Mouse (Mus musculus): ENCODE results near the gene Pmf1. TPM values are rescaled to one million over a fixed set of nuclear protein-coding genes. Genes with fewer than 3 reads are reported as not detected.

Pmf1 gene
- total and polyA plus RNA-seq, 2 experiments from 2014 or later = 25.4 to 25.6 TPM

- H3K27ac ChIP-seq (ENCODE audit: low read depth, low read length) = 0 out of 2 replicates have a peak overlapping the region, but pooled peaks have one; percentile 32
- no peaks in the 10 kb centered on the region for H3K27me3 ChIP-seq (ENCODE audit: insufficient read depth, low read length)
- peak overlapping the region; percentile 15; the same call in 1 of the 2 replicates for H3K4me2 ChIP-seq (ENCODE audit: low read depth, low read length, poor library complexity, severe bottlenecking)
- ATAC-seq (ENCODE audit: low FRiP score) (peak; percentile 47; the same call in 1 of the 2 replicates), DNase-seq (ENCODE audit: low spot score) (peak; percentile 59)
- TF ChIP-seq CTCF (IDR thresholded peaks at IDR 0.05) = no peak
- no peak overlapping the region for H3K4me3 ChIP-seq (ENCODE audit: low read depth, low read length)
- peaks cover 65% of the 10 kb centered on the region for H3K36me3 ChIP-seq (ENCODE audit: insufficient read depth, low read length)
- H3K4me1 ChIP-seq (ENCODE audit: insufficient read depth, low read length) = no peaks in the 10 kb centered on the region
- WGBS = 6% methylated on average over 21 of the region's 21 CpGs
- H3K9ac ChIP-seq (replicated peaks; ENCODE audit: low read length, poor library complexity, severe bottlenecking) = no peak overlapping the region
- no peaks in the 10 kb centered on the region for H3K9me3 ChIP-seq (ENCODE audit: low read length)
Measured at GRCm38 (mm10) chr3:88449395-88450023, 39.4 kb upstream of the Pmf1 start.

GRCm38 (mm10) chr3:88448443-88448842 lies 38.3 kb upstream of the Pmf1 start:
- H3K9me3 ChIP-seq (ENCODE audit: low read length) = no peaks in the 10 kb centered on the region
- WGBS = 94% methylated on average over 8 of the region's 8 CpGs
- no peak overlapping the region for H3K27ac ChIP-seq (ENCODE audit: low read depth, low read length)
- no peak overlapping the region for H3K4me2 ChIP-seq (ENCODE audit: low read depth, low read length, poor library complexity, severe bottlenecking)
- peaks cover 64% of the 10 kb centered on the region for H3K36me3 ChIP-seq (ENCODE audit: insufficient read depth, low read length)
- H3K4me3 ChIP-seq (ENCODE audit: low read depth, low read length) = no peak overlapping the region
- H3K9ac ChIP-seq (replicated peaks; ENCODE audit: low read length, poor library complexity, severe bottlenecking) = no peak overlapping the region
- H3K27me3 ChIP-seq (ENCODE audit: insufficient read depth, low read length) = no peaks in the 10 kb centered on the region
- no peak for TF ChIP-seq CTCF (IDR thresholded peaks at IDR 0.05)
- no peak for ATAC-seq (ENCODE audit: low FRiP score)
- H3K4me1 ChIP-seq (ENCODE audit: insufficient read depth, low read length) = no peaks in the 10 kb centered on the region
- DNase-seq (ENCODE audit: low spot score) = no peak

GRCm38 (mm10) chr3:88447676-88448183 lies 37.6 kb upstream of the Pmf1 start:
- no peak for TF ChIP-seq CTCF (IDR thresholded peaks at IDR 0.05)
- DNase-seq (ENCODE audit: low spot score) (no peak), ATAC-seq (ENCODE audit: low FRiP score) (no peak)
- H3K36me3 ChIP-seq (ENCODE audit: insufficient read depth, low read length) = peaks cover 61% of the 10 kb centered on the region
- WGBS = 66% methylated on average over 8 of the region's 8 CpGs
- no peak overlapping the region for H3K4me2 ChIP-seq (ENCODE audit: low read depth, low read length, poor library complexity, severe bottlenecking)
- no peaks in the 10 kb centered on the region for H3K4me1 ChIP-seq (ENCODE audit: insufficient read depth, low read length)
- H3K9me3 ChIP-seq (ENCODE audit: low read length) = no peaks in the 10 kb centered on the region
- H3K4me3 ChIP-seq (ENCODE audit: low read depth, low read length) = no peak overlapping the region
- no peak overlapping the region for H3K9ac ChIP-seq (replicated peaks; ENCODE audit: low read length, poor library complexity, severe bottlenecking)
- no peaks in the 10 kb centered on the region for H3K27me3 ChIP-seq (ENCODE audit: insufficient read depth, low read length)
- H3K27ac ChIP-seq (ENCODE audit: low read depth, low read length) = no peak overlapping the region

- Histone ChIP-seq H3K4me3 (ENCODE audit: low read depth, low read length) (no peak overlapping the region), H3K9ac (replicated peaks; ENCODE audit: low read length, poor library complexity, severe bottlenecking) (no peak overlapping the region), H3K27ac (ENCODE audit: low read depth, low read length) (no peak overlapping the region), H3K4me1 (ENCODE audit: insufficient read depth, low read length) (no peaks in the 10 kb centered on the region), H3K4me2 (ENCODE audit: low read depth, low read length, poor library complexity, severe bottlenecking) (no peak overlapping the region), H3K27me3 (ENCODE audit: insufficient read depth, low read length) (no peaks in the 10 kb centered on the region), H3K9me3 (ENCODE audit: low read length) (no peaks in the 10 kb centered on the region), H3K36me3 (ENCODE audit: insufficient read depth, low read length) (peaks cover 55% of the 10 kb centered on the region)
- DNase-seq (ENCODE audit: low spot score) (no peak), ATAC-seq (ENCODE audit: low FRiP score) (no peak)
- no peak for TF ChIP-seq CTCF (IDR thresholded peaks at IDR 0.05)
- 72% methylated on average over 8 of the region's 8 CpGs for WGBS
Measured at GRCm38 (mm10) chr3:88446471-88447123, 36.5 kb upstream of the Pmf1 start.

GRCm38 (mm10) chr3:88442888-88443287 lies 32.8 kb upstream of the Pmf1 start:
- 79% methylated on average over 7 of the region's 7 CpGs for WGBS
- H3K4me1 ChIP-seq (ENCODE audit: insufficient read depth, low read length) = no peaks in the 10 kb centered on the region

GRCm38 (mm10) chr3:88442488-88442887 lies 32.4 kb upstream of the Pmf1 start:
- no peak for DNase-seq (ENCODE audit: low spot score)
- Histone ChIP-seq H3K4me2 (ENCODE audit: low read depth, low read length, poor library complexity, severe bottlenecking) (no peak overlapping the region), H3K9ac (replicated peaks; ENCODE audit: low read length, poor library complexity, severe bottlenecking) (no peak overlapping the region), H3K27me3 (ENCODE audit: insufficient read depth, low read length) (no peaks in the 10 kb centered on the region), H3K4me1 (ENCODE audit: insufficient read depth, low read length) (no peaks in the 10 kb centered on the region), H3K4me3 (ENCODE audit: low read depth, low read length) (no peak overlapping the region), H3K27ac (ENCODE audit: low read depth, low read length) (no peak overlapping the region), H3K36me3 (ENCODE audit: insufficient read depth, low read length) (peaks cover 51% of the 10 kb centered on the region), H3K9me3 (ENCODE audit: low read length) (no peaks in the 10 kb centered on the region)
- 86% methylated on average over 12 of the region's 12 CpGs for WGBS
- ATAC-seq (ENCODE audit: low FRiP score) = no peak
- no peak for TF ChIP-seq CTCF (IDR thresholded peaks at IDR 0.05)

More at GRCm38 (mm10) chr3:88442888-88443287, 32.8 kb upstream of the Pmf1 start:
- TF ChIP-seq CTCF (IDR thresholded peaks at IDR 0.05) = no peak
- no peak overlapping the region for H3K9ac ChIP-seq (replicated peaks; ENCODE audit: low read length, poor library complexity, severe bottlenecking)
- no peak for DNase-seq (ENCODE audit: low spot score)
- H3K9me3 ChIP-seq (ENCODE audit: low read length) = no peaks in the 10 kb centered on the region
- no peak for ATAC-seq (ENCODE audit: low FRiP score)
- H3K27me3 ChIP-seq (ENCODE audit: insufficient read depth, low read length) = no peaks in the 10 kb centered on the region
- no peak overlapping the region for H3K4me2 ChIP-seq (ENCODE audit: low read depth, low read length, poor library complexity, severe bottlenecking)
- no peak overlapping the region for H3K27ac ChIP-seq (ENCODE audit: low read depth, low read length)
- H3K4me3 ChIP-seq (ENCODE audit: low read depth, low read length) = no peak overlapping the region
- H3K36me3 ChIP-seq (ENCODE audit: insufficient read depth, low read length) = peaks cover 51% of the 10 kb centered on the region
